Comparison of ENCODE assay signal across 12 mouse cellular contexts in the genomic region with DNA sequence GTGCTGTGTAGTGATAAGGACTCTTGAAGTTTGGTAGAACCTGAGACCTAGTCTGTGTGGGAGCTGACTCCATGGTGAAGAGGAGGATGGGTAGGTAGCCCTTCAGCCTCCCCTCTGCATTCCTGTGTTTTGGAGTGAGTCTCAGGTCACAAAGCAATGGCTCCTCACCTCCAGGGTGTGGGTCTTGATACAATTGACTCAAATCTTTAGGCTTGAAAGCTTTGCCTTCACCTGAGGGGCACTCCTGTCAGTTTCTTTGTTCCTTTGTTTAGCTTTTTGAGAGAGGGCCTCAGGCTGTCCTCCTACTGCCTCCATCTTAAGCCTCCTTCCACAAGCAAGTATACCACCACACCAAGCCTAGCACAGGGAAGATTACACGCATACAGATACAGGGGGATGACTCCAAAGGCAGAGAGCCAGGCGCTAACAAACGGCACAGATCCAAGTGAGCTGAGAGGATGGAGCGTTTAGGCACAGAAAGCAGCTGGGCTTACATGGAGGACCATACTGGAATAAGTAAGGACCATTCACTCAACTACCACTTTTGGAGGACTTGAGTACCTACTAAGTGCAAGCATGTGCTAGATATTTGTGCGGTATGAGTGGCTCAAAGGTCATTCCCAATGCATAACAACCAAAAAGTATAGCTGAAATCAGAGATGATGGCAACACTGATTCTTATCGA. TPM values are rescaled to one million over a fixed set of nuclear protein-coding genes. Genes with fewer than 3 reads are reported as not detected.
DNase-seq lines count a peak whose midpoint lies in the region; ATAC-seq and TF ChIP-seq lines count a peak whose summit lies in the region.
"Had no signal": no experiment of that assay in that cellular context is flagged by ENCODE, and none has a peak within 500 bp of the region (broad histone marks: within the 10 kb centered on the region; RNA-seq: fewer than 3 reads in every experiment).

No protein-coding gene starts in this region.

- H3K9ac ChIP-seq in hindbrain, embryonic 14.5 days, result no peak overlapping the region
- H3K9ac ChIP-seq in hindbrain, embryonic 12.5 days, result no peak overlapping the region
- H3K9ac ChIP-seq in stomach, embryonic 14.5 days (replicated peaks; ENCODE audit: low read depth, low read length), result no peak overlapping the region
- no peak overlapping the region for H3K9ac ChIP-seq in stomach, postnatal 0 days (ENCODE audit: low read length)
- H3K9ac ChIP-seq in intestine, embryonic 14.5 days (ENCODE audit: low read length), result no peak overlapping the region
- no peak overlapping the region for H3K9ac ChIP-seq in stomach, embryonic 16.5 days (ENCODE audit: low read length)

- H3K36me3 ChIP-seq in hindbrain, embryonic 14.5 days (replicated peaks; ENCODE audit: control insufficient read depth, insufficient read depth), result no peaks in the 10 kb centered on the region
- H3K36me3 ChIP-seq in hindbrain, embryonic 12.5 days, result no peaks in the 10 kb centered on the region
- H3K36me3 ChIP-seq in stomach, embryonic 14.5 days (ENCODE audit: control insufficient read depth, insufficient read depth, low read length), result no peaks in the 10 kb centered on the region
- H3K36me3 ChIP-seq in stomach, postnatal 0 days (ENCODE audit: control insufficient read depth, insufficient read depth, low read length), result no peaks in the 10 kb centered on the region
- no peaks in the 10 kb centered on the region for H3K36me3 ChIP-seq in intestine, embryonic 14.5 days (ENCODE audit: control insufficient read depth, insufficient read depth, low read length)
- no peaks in the 10 kb centered on the region for H3K36me3 ChIP-seq in stomach, embryonic 16.5 days (ENCODE audit: control insufficient read depth, insufficient read depth, low read length)
- H3K36me3 ChIP-seq: limb, embryonic 15.5 days had no signal

- TF ChIP-seq EP300 in stomach, postnatal 0 days (optimal IDR thresholded peaks at IDR 0.05), result no peak

- H3K27ac ChIP-seq in hindbrain, embryonic 14.5 days, result no peak overlapping the region
- H3K27ac ChIP-seq in hindbrain, embryonic 12.5 days, result no peak overlapping the region
- H3K27ac ChIP-seq in stomach, embryonic 14.5 days (ENCODE audit: low read length), result no peak overlapping the region
- H3K27ac ChIP-seq in stomach, postnatal 0 days (replicated peaks), result no peak overlapping the region
- H3K27ac ChIP-seq in intestine, embryonic 14.5 days (ENCODE audit: low read depth), result no peak overlapping the region
- no peak overlapping the region for H3K27ac ChIP-seq in stomach, embryonic 16.5 days (ENCODE audit: low read length)

- 62% methylated on average over 6 of the region's 6 CpGs for WGBS in hindbrain, embryonic 14.5 days
- WGBS in hindbrain, embryonic 12.5 days, result 61% methylated on average over 6 of the region's 6 CpGs
- 58% methylated on average over 6 of the region's 6 CpGs for WGBS in stomach, embryonic 14.5 days
- 56% methylated on average over 6 of the region's 6 CpGs for WGBS in stomach, postnatal 0 days
- whole genome bisulfite sequencing in intestine, embryonic 14.5 days, result 64% methylated on average over 6 of the region's 6 CpGs
- 62% methylated on average over 6 of the region's 6 CpGs for WGBS in stomach, embryonic 16.5 days

- DNase-seq in hindbrain, embryonic 14.5 days (ENCODE audit: low spot score), result no peak
- no peak for DNase-seq in stomach, postnatal 0 days (ENCODE audit: low spot score)
- DNase-seq in intestine, embryonic 14.5 days (ENCODE audit: low spot score), result no peak
- DNase-seq in embryo, embryonic 9.5 days (ENCODE audit: extremely low spot score), result no peak
- DNase-seq in adrenal gland, adult 2 months, result no peak
- DNase-seq: adrenal gland, postnatal 14 days; cerebellum, adult 8-10 months; right cerebral cortex, adult 18-20 months had no signal

- 0 out of 2 replicates have a peak overlapping the region, but pooled peaks have one; percentile 67 for H3K4me3 ChIP-seq in hindbrain, embryonic 14.5 days (replicated peaks; ENCODE audit: low read length)
- no peak overlapping the region for H3K4me3 ChIP-seq in hindbrain, embryonic 12.5 days
- H3K4me3 ChIP-seq in stomach, embryonic 14.5 days (ENCODE audit: low read depth, low read length), result no peak overlapping the region
- no peak overlapping the region for H3K4me3 ChIP-seq in stomach, postnatal 0 days (ENCODE audit: low read depth, low read length)
- H3K4me3 ChIP-seq in intestine, embryonic 14.5 days (ENCODE audit: low read depth, low read length), result no peak overlapping the region
- H3K4me3 ChIP-seq in stomach, embryonic 16.5 days (replicated peaks; ENCODE audit: low read length), result peak overlapping the region; percentile 69

- no peak for ATAC-seq in hindbrain, embryonic 14.5 days (ENCODE audit: low FRiP score)
- no peak for ATAC-seq in hindbrain, embryonic 12.5 days (ENCODE audit: low FRiP score)
- no peak for ATAC-seq in stomach, embryonic 14.5 days (ENCODE audit: insufficient number of reproducible peaks, insufficient read depth, low FRiP score, low read depth)
- ATAC-seq in stomach, postnatal 0 days (ENCODE audit: low FRiP score, low TSS enrichment), result no peak
- ATAC-seq in intestine, embryonic 14.5 days (replicated peaks; ENCODE audit: low FRiP score, low TSS enrichment, low read depth), result no peak
- ATAC-seq in stomach, embryonic 16.5 days (ENCODE audit: insufficient read depth, low FRiP score), result no peak

- peaks cover 16% of the 10 kb centered on the region for H3K27me3 ChIP-seq in hindbrain, embryonic 14.5 days (ENCODE audit: control insufficient read depth, insufficient read depth, low read length)
- peaks cover 32% of the 10 kb centered on the region for H3K27me3 ChIP-seq in hindbrain, embryonic 12.5 days
- no peaks in the 10 kb centered on the region for H3K27me3 ChIP-seq in stomach, embryonic 14.5 days (ENCODE audit: control insufficient read depth, insufficient read depth, low read length)
- H3K27me3 ChIP-seq in stomach, postnatal 0 days (ENCODE audit: control insufficient read depth, insufficient read depth, low read length), result no peaks in the 10 kb centered on the region
- H3K27me3 ChIP-seq in intestine, embryonic 14.5 days (replicated peaks; ENCODE audit: control insufficient read depth, insufficient read depth, low read length), result no peaks in the 10 kb centered on the region; the same call in 1 of the 2 replicates
- H3K27me3 ChIP-seq in stomach, embryonic 16.5 days (ENCODE audit: control insufficient read depth, insufficient read depth, low read length), result no peaks in the 10 kb centered on the region
- H3K27me3 ChIP-seq: limb, embryonic 15.5 days had no signal

- no peak overlapping the region for H3K4me2 ChIP-seq in hindbrain, embryonic 14.5 days (replicated peaks)
- no peak overlapping the region; the same call in 1 of the 2 replicates for H3K4me2 ChIP-seq in hindbrain, embryonic 12.5 days (replicated peaks)
- peak overlapping the region; percentile 84 for H3K4me2 ChIP-seq in stomach, embryonic 14.5 days (replicated peaks; ENCODE audit: low read depth, low read length)
- H3K4me2 ChIP-seq in stomach, postnatal 0 days (replicated peaks; ENCODE audit: low read depth), result no peak overlapping the region
- H3K4me2 ChIP-seq in intestine, embryonic 14.5 days (ENCODE audit: low read length), result peak overlapping the region; percentile 61; the same call in 1 of the 2 replicates
- H3K4me2 ChIP-seq in stomach, embryonic 16.5 days (ENCODE audit: low read depth, low read length), result peak overlapping the region; percentile 76

- TF ChIP-seq CTCF in stomach, postnatal 0 days (IDR thresholded peaks at IDR 0.05; ENCODE audit: low read depth), result no peak

- H3K4me1 ChIP-seq in hindbrain, embryonic 14.5 days (replicated peaks; ENCODE audit: control insufficient read depth, insufficient read depth, low read length), result no peaks in the 10 kb centered on the region
- peaks cover 13% of the 10 kb centered on the region for H3K4me1 ChIP-seq in hindbrain, embryonic 12.5 days
- H3K4me1 ChIP-seq in stomach, embryonic 14.5 days (ENCODE audit: control insufficient read depth, insufficient read depth, low read length), result peaks cover 6% of the 10 kb centered on the region; the same call in 1 of the 2 replicates
- H3K4me1 ChIP-seq in stomach, postnatal 0 days (replicated peaks; ENCODE audit: control insufficient read depth, insufficient read depth), result 0 out of 2 replicates have a peak, but pooled peaks cover 2% of the 10 kb centered on the region
- H3K4me1 ChIP-seq in intestine, embryonic 14.5 days (replicated peaks; ENCODE audit: control insufficient read depth, insufficient read depth, low read length), result peaks cover 11% of the 10 kb centered on the region; the same call in 1 of the 2 replicates
- H3K4me1 ChIP-seq in stomach, embryonic 16.5 days (ENCODE audit: control insufficient read depth, insufficient read depth, low read length), result 0 out of 2 replicates have a peak, but pooled peaks cover 2% of the 10 kb centered on the region

- no peaks in the 10 kb centered on the region for H3K9me3 ChIP-seq in hindbrain, embryonic 14.5 days (ENCODE audit: control insufficient read depth, low read length)
- no peaks in the 10 kb centered on the region for H3K9me3 ChIP-seq in hindbrain, embryonic 12.5 days (replicated peaks)
- H3K9me3 ChIP-seq in stomach, embryonic 14.5 days (ENCODE audit: control insufficient read depth, low read depth, low read length), result no peaks in the 10 kb centered on the region
- H3K9me3 ChIP-seq in stomach, postnatal 0 days (ENCODE audit: control insufficient read depth, low read length), result no peaks in the 10 kb centered on the region
- no peaks in the 10 kb centered on the region for H3K9me3 ChIP-seq in intestine, embryonic 14.5 days (ENCODE audit: control insufficient read depth, low read length)
- H3K9me3 ChIP-seq in stomach, embryonic 16.5 days (replicated peaks; ENCODE audit: control insufficient read depth, low read length), result no peaks in the 10 kb centered on the region
- H3K9me3 ChIP-seq: limb, embryonic 15.5 days had no signal

RNA-seq across cellular contexts. Expression of a gene that starts 1.2 kb away (rescaled TPM):
- 0.41 and 0.81 TPM in 2 replicates for polyA plus RNA-seq in hindbrain, embryonic 14.5 days (2014; fragmentation: Nextera tagmentation; extraction: Ambion mirVana)
- polyA plus RNA-seq in hindbrain, embryonic 12.5 days (2016; fragmentation: Nextera tagmentation; extraction: Ambion mirVana), result 1.4 and 2.0 TPM in 2 replicates
- polyA plus RNA-seq in stomach, embryonic 14.5 days (2014; fragmentation: Nextera tagmentation; extraction: Ambion mirVana), result 3.1 and 3.8 TPM in 2 replicates
- 1.4 and 1.6 TPM in 2 replicates for polyA plus RNA-seq in stomach, postnatal 0 days (2015; fragmentation: Nextera tagmentation; extraction: Ambion mirVana)
- 3.9 TPM in 2 replicates for polyA plus RNA-seq in intestine, embryonic 14.5 days (2014; fragmentation: Nextera tagmentation; extraction: Ambion mirVana)
- polyA plus RNA-seq in stomach, embryonic 16.5 days (2015; fragmentation: Nextera tagmentation; extraction: Ambion mirVana), result 1.6 and 1.9 TPM in 2 replicates
- total RNA-seq in adrenal gland, adult 2 months (2021), result 1 to 10 TPM; 4.2 to 6.8 TPM
- polyA plus RNA-seq in adrenal gland, adult 2 months (2012; rRNA removed), result 4.2 and 5.0 TPM in 2 replicates

RNA-seq across cellular contexts. Expression of a gene that starts 48.6 kb away (rescaled TPM):
- 79.7 and 86.5 TPM in 2 replicates for polyA plus RNA-seq in hindbrain, embryonic 14.5 days (2014; fragmentation: Nextera tagmentation; extraction: Ambion mirVana)
- 61.4 and 64.3 TPM in 2 replicates for polyA plus RNA-seq in hindbrain, embryonic 12.5 days (2016; fragmentation: Nextera tagmentation; extraction: Ambion mirVana)
- polyA plus RNA-seq in stomach, embryonic 14.5 days (2014; fragmentation: Nextera tagmentation; extraction: Ambion mirVana), result 41.5 and 45.1 TPM in 2 replicates
- 33.1 and 36.4 TPM in 2 replicates for polyA plus RNA-seq in stomach, postnatal 0 days (2015; fragmentation: Nextera tagmentation; extraction: Ambion mirVana)
- 46.2 and 50.7 TPM in 2 replicates for polyA plus RNA-seq in intestine, embryonic 14.5 days (2014; fragmentation: Nextera tagmentation; extraction: Ambion mirVana)
- polyA plus RNA-seq in stomach, embryonic 16.5 days (2015; fragmentation: Nextera tagmentation; extraction: Ambion mirVana), result 31.7 and 41.2 TPM in 2 replicates
- total RNA-seq in adrenal gland, adult 2 months (2021), result 10 to 100 TPM; 22.0 to 23.1 TPM
- 8.7 and 9.2 TPM in 2 replicates for polyA plus RNA-seq in adrenal gland, adult 2 months (2012; rRNA removed)

Comparison
In these comparisons a context has a peak if more than half of its experiments do, and no peak if none do; other contexts are left out.
1. H3K4me2 ChIP-seq: peak in stomach, embryonic 14.5 days (single experiment), intestine, embryonic 14.5 days (single experiment) and stomach, embryonic 16.5 days (single experiment); none in hindbrain, embryonic 14.5 days (single experiment), hindbrain, embryonic 12.5 days (single experiment) and stomach, postnatal 0 days (single experiment).
2. H3K4me3 ChIP-seq: peak in hindbrain, embryonic 14.5 days (single experiment) and stomach, embryonic 16.5 days (single experiment); none in hindbrain, embryonic 12.5 days (single experiment), stomach, embryonic 14.5 days (single experiment), stomach, postnatal 0 days (single experiment) and intestine, embryonic 14.5 days (single experiment).